ENCODE assay signal across 8 mouse cellular contexts in the genomic region with DNA sequence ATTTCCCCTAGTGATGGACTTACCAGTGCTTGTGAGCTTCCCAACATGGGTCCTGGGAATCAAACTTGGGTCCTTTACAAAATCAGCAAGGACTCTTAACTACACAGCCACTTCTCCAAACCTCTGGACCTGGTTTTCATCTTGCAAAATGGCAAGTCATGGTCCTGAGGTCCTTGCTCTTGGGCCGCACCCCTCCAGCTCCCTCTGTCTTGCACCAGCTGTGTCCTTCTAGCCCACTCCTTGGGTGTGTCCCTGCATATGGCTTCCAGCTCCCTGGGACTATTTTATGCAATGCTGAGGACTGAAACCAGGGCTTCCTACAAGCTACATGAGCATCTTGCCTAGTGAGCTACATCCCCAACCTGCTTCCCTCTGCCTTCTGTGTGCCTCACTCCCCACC. TPM values are rescaled to one million over a fixed set of nuclear protein-coding genes. Genes with fewer than 3 reads are reported as not detected.
DNase-seq lines count a peak whose midpoint lies in the region; ATAC-seq lines count a peak whose summit lies in the region.

TSS of gene Sparc (minus strand) at position 206 of the 400 bp plus-strand sequence.

- H3K9ac ChIP-seq in neural tube, embryonic 11.5 days (ENCODE audit: low read length) = peak within 1 kb of the TSS; percentile 31; the same call in 1 of the 2 replicates
- no peak within 1 kb of the TSS for H3K9ac ChIP-seq in forebrain, embryonic 14.5 days (ENCODE audit: low read length)
- H3K9ac ChIP-seq in liver, embryonic 12.5 days = no peak within 1 kb of the TSS

- DNase-seq in neural tube, embryonic 11.5 days (ENCODE audit: low spot score) = no peak
- DNase-seq in neural tube, embryonic 10.5 days (ENCODE audit: extremely low spot score, low spot score) = no peak
- no peak for DNase-seq in forebrain, embryonic 14.5 days (ENCODE audit: low spot score)
- DNase-seq in hindbrain, embryonic 10.5 days (ENCODE audit: low spot score) = no peak
- no peak for DNase-seq in MN1 (ENCODE audit: low spot score)
- no peak for DNase-seq in thymus, postnatal 14 days

- H3K36me3 ChIP-seq in neural tube, embryonic 11.5 days (ENCODE audit: control insufficient read depth, insufficient read depth, low read length) = no peaks in the 10 kb centered on the region
- H3K36me3 ChIP-seq in forebrain, embryonic 14.5 days (ENCODE audit: control insufficient read depth, insufficient read depth, low read length) = no peaks in the 10 kb centered on the region
- H3K36me3 ChIP-seq in hindbrain, embryonic 10.5 days = no peaks in the 10 kb centered on the region
- H3K36me3 ChIP-seq in liver, embryonic 12.5 days = no peaks in the 10 kb centered on the region

- ATAC-seq in neural tube, embryonic 11.5 days (ENCODE audit: insufficient read depth, low FRiP score, low TSS enrichment) = no peak
- ATAC-seq in forebrain, embryonic 14.5 days = no peak
- ATAC-seq in liver, embryonic 12.5 days = no peak
- no peak for ATAC-seq in frontal cortex, adult (ENCODE audit: low TSS enrichment)

- peak within 1 kb of the TSS; percentile 68 for H3K27ac ChIP-seq in neural tube, embryonic 11.5 days (ENCODE audit: low read depth, low read length)
- peak within 1 kb of the TSS; percentile 49; the same call in 1 of the 2 replicates for H3K27ac ChIP-seq in forebrain, embryonic 14.5 days (ENCODE audit: low read depth, low read length)
- peak within 1 kb of the TSS; percentile 84 for H3K27ac ChIP-seq in hindbrain, embryonic 10.5 days
- H3K27ac ChIP-seq in liver, embryonic 12.5 days = no peak within 1 kb of the TSS

- H3K4me3 ChIP-seq in neural tube, embryonic 11.5 days (ENCODE audit: low read depth, low read length) = no peak within 1 kb of the TSS
- no peak within 1 kb of the TSS for H3K4me3 ChIP-seq in forebrain, embryonic 14.5 days (ENCODE audit: low read depth, low read length)
- no peak within 1 kb of the TSS for H3K4me3 ChIP-seq in hindbrain, embryonic 10.5 days
- no peak within 1 kb of the TSS for H3K4me3 ChIP-seq in liver, embryonic 12.5 days

- H3K27me3 ChIP-seq in neural tube, embryonic 11.5 days (ENCODE audit: control insufficient read depth, insufficient read depth, low read length) = no peaks in the 10 kb centered on the region
- no peaks in the 10 kb centered on the region for H3K27me3 ChIP-seq in forebrain, embryonic 14.5 days (replicated peaks; ENCODE audit: control insufficient read depth, insufficient read depth, low read length)
- H3K27me3 ChIP-seq in hindbrain, embryonic 10.5 days (ENCODE audit: insufficient read depth, poor library complexity, severe bottlenecking) = no peaks in the 10 kb centered on the region
- H3K27me3 ChIP-seq in liver, embryonic 12.5 days (replicated peaks) = peaks cover 11% of the 10 kb centered on the region; the same call in 1 of the 2 replicates

- H3K9me3 ChIP-seq in neural tube, embryonic 11.5 days (ENCODE audit: control insufficient read depth, low read length) = no peaks in the 10 kb centered on the region
- no peaks in the 10 kb centered on the region for H3K9me3 ChIP-seq in forebrain, embryonic 14.5 days (replicated peaks; ENCODE audit: control insufficient read depth, low read length)
- H3K9me3 ChIP-seq in hindbrain, embryonic 10.5 days = no peaks in the 10 kb centered on the region
- no peaks in the 10 kb centered on the region for H3K9me3 ChIP-seq in liver, embryonic 12.5 days (replicated peaks)

- H3K4me1 ChIP-seq in neural tube, embryonic 11.5 days (ENCODE audit: control insufficient read depth, insufficient read depth, low read length) = peaks cover 24% of the 10 kb centered on the region
- H3K4me1 ChIP-seq in forebrain, embryonic 14.5 days (ENCODE audit: control insufficient read depth, insufficient read depth, low read length) = peaks cover 25% of the 10 kb centered on the region
- peaks cover 78% of the 10 kb centered on the region for H3K4me1 ChIP-seq in hindbrain, embryonic 10.5 days (replicated peaks)
- H3K4me1 ChIP-seq in liver, embryonic 12.5 days = peaks cover 17% of the 10 kb centered on the region

- 100% methylated on average over 1 of the region's 1 CpGs for WGBS in neural tube, embryonic 11.5 days
- WGBS in forebrain, embryonic 14.5 days = 96% methylated on average over 1 of the region's 1 CpGs
- 94% methylated on average over 1 of the region's 1 CpGs for WGBS in hindbrain, embryonic 10.5 days
- WGBS in liver, embryonic 12.5 days (ENCODE audit: insufficient replicate concordance) = 75% methylated on average over 1 of the region's 1 CpGs

- no peak within 1 kb of the TSS for H3K4me2 ChIP-seq in neural tube, embryonic 11.5 days (ENCODE audit: low read depth)
- no peak within 1 kb of the TSS for H3K4me2 ChIP-seq in forebrain, embryonic 14.5 days (ENCODE audit: low read length)
- H3K4me2 ChIP-seq in liver, embryonic 12.5 days = no peak within 1 kb of the TSS

RNA-seq across cellular contexts. Expression of gene Sparc, which starts in this region (rescaled TPM):
- polyA plus RNA-seq in neural tube, embryonic 11.5 days (2014; fragmentation: Nextera tagmentation; extraction: Ambion mirVana) = 450 and 492 TPM in 2 replicates
- polyA plus RNA-seq in forebrain, embryonic 14.5 days (2014; fragmentation: Nextera tagmentation; extraction: Ambion mirVana) = 300 and 365 TPM in 2 replicates
- 400 and 454 TPM in 2 replicates for polyA plus RNA-seq in hindbrain, embryonic 10.5 days (2016; fragmentation: Nextera tagmentation; extraction: Ambion mirVana)
- polyA plus RNA-seq in liver, embryonic 12.5 days (2016; fragmentation: Nextera tagmentation; extraction: Ambion mirVana) = 167 and 173 TPM in 2 replicates
